Mouse (Mus musculus) subcutaneous adipose tissue, adult 2 months (tissue): ENCODE results near the gene Gm8206. TPM values are rescaled to one million over a fixed set of nuclear protein-coding genes. Genes with fewer than 3 reads are reported as not detected.

ENCODE experiments used
- polyA plus RNA-seq: library from polyadenylated mRNA; depleted of rRNA; stranded (reverse); fragments of >200 nt; gene quantifications from 2 replicates; pipeline ENCODE4 v1.2.3, GENCODE M21; 2012; ENCODE audit warnings: low replicate concordance; rRNA removed

Gene Gm8206
- polyA plus RNA-seq = 0.21 and 0.57 TPM in 2 replicates

GRCm38 (mm10) chr14:6093842-6094241 lies at the start of gene Gm8206:
TSS of gene Gm8206 (minus strand) at chr14:6093942.

GRCm38 (mm10) chr14:6125707-6126106 lies 32.0 kb upstream of the Gm8206 start, which contains the start of gene Gm3476:
TSS of gene Gm3476 (minus strand) at chr14:6125807.

GRCm38 (mm10) chr14:6108272-6108925 lies 14.7 kb upstream of the Gm8206 start, which contains the start of gene Gm3468:
TSS of gene Gm3468 (minus strand) at chr14:6108665.

GRCm38 (mm10) chr14:6058167-6058566 lies 35.6 kb downstream of the Gm8206 start, which contains the start of gene Gm6337:
TSS of gene Gm6337 (minus strand) at chr14:6058267.

GRCm38 (mm10) chr14:5979037-5979436 lies 114.7 kb downstream of the Gm8206 start, which contains the start of gene Gm3453:
TSS of gene Gm3453 (minus strand) at chr14:5979137.

Other genes starting within 250 kb of the Gm8206 start
- gene Gm8237, start 213.6 kb downstream of the Gm8206 start, polyA plus RNA-seq = 0.13 and 0.17 TPM in 2 replicates
- gene Gm3248, start 132.2 kb downstream of the Gm8206 start, polyA plus RNA-seq = 0.28 and 0.52 TPM in 2 replicates
- gene Gm3453, start 114.8 kb downstream of the Gm8206 start, polyA plus RNA-seq = not detected in 2 replicates
- gene Gm6337, start 35.7 kb downstream of the Gm8206 start, polyA plus RNA-seq = not detected in 2 replicates
- 0.54 and 0.93 TPM in 2 replicates for gene Gm3468, start 14.7 kb upstream of the Gm8206 start, polyA plus RNA-seq
- gene Gm3476, start 31.9 kb upstream of the Gm8206 start, polyA plus RNA-seq = not detected in 2 replicates
- not detected in 2 replicates for gene Gm21560, start 125.3 kb upstream of the Gm8206 start, polyA plus RNA-seq
- gene Gm3411, start 193.3 kb upstream of the Gm8206 start, polyA plus RNA-seq = 3.5 TPM in 1 of 2 replicates, not detected in the other
- not detected in 2 replicates for gene Gm21103, start 210.9 kb upstream of the Gm8206 start, polyA plus RNA-seq
- not detected in 2 replicates for gene Gm3618, start 249.7 kb upstream of the Gm8206 start, polyA plus RNA-seq